Mouse (Mus musculus): ENCODE measurements around the gene Atf7ip.

Atf7ip gene

GRCm38 (mm10) chr6:136486801-136487553 lies 19.0 kb upstream of the Atf7ip start:
- no peak for DNase-seq (ENCODE audit: low spot score)

GRCm38 (mm10) chr6:136487554-136487950 lies 18.4 kb upstream of the Atf7ip start:
- DNase-seq (ENCODE audit: low spot score): no peak

- DNase-seq (ENCODE audit: low spot score): peak; percentile 66
Observed at GRCm38 (mm10) chr6:136489899-136490298, 16.1 kb upstream of the Atf7ip start.

GRCm38 (mm10) chr6:136490516-136491475 lies 15.2 kb upstream of the Atf7ip start:
- DNase-seq (ENCODE audit: low spot score): peak; percentile 57

- no peak for DNase-seq (ENCODE audit: low spot score)
Observed at GRCm38 (mm10) chr6:136491631-136492030, 14.3 kb upstream of the Atf7ip start.

- no peak for DNase-seq (ENCODE audit: low spot score)
Observed at GRCm38 (mm10) chr6:136492251-136492650, 13.7 kb upstream of the Atf7ip start.

GRCm38 (mm10) chr6:136493486-136493885 lies 12.5 kb upstream of the Atf7ip start:
- no peak for DNase-seq (ENCODE audit: low spot score)

GRCm38 (mm10) chr6:136493910-136494751 lies 11.8 kb upstream of the Atf7ip start:
- no peak for DNase-seq (ENCODE audit: low spot score)

- DNase-seq (ENCODE audit: low spot score): no peak
Observed at GRCm38 (mm10) chr6:136495023-136495422, 10.9 kb upstream of the Atf7ip start.

GRCm38 (mm10) chr6:136497744-136498143 lies 8.2 kb upstream of the Atf7ip start:
- peak; percentile 82 for DNase-seq (ENCODE audit: low spot score)

GRCm38 (mm10) chr6:136499292-136499977 lies 6.5 kb upstream of the Atf7ip start:
- peak; percentile 32 for DNase-seq (ENCODE audit: low spot score)

GRCm38 (mm10) chr6:136508652-136509051 lies 2.7 kb downstream of the Atf7ip start:
- no peak for DNase-seq (ENCODE audit: low spot score)

- DNase-seq (ENCODE audit: low spot score): no peak
Observed at GRCm38 (mm10) chr6:136510945-136511344, 5.0 kb downstream of the Atf7ip start.

GRCm38 (mm10) chr6:136512351-136512750 lies 6.4 kb downstream of the Atf7ip start:
- DNase-seq (ENCODE audit: low spot score): no peak

- DNase-seq (ENCODE audit: low spot score): no peak
Observed at GRCm38 (mm10) chr6:136516626-136517025, 10.7 kb downstream of the Atf7ip start.

GRCm38 (mm10) chr6:136517221-136517620 lies 11.3 kb downstream of the Atf7ip start:
- no peak for DNase-seq (ENCODE audit: low spot score)

GRCm38 (mm10) chr6:136518537-136519246 lies 12.7 kb downstream of the Atf7ip start:
- peak; percentile 98 for DNase-seq (ENCODE audit: low spot score)

GRCm38 (mm10) chr6:136519254-136519653 lies 13.3 kb downstream of the Atf7ip start:
- no peak for DNase-seq (ENCODE audit: low spot score)

GRCm38 (mm10) chr6:136520361-136520760 lies 14.4 kb downstream of the Atf7ip start:
- no peak for DNase-seq (ENCODE audit: low spot score)

GRCm38 (mm10) chr6:136521681-136522080 lies 15.7 kb downstream of the Atf7ip start:
- DNase-seq (ENCODE audit: low spot score): no peak

GRCm38 (mm10) chr6:136522658-136523057 lies 16.7 kb downstream of the Atf7ip start:
- no peak for DNase-seq (ENCODE audit: low spot score)
